Mouse (Mus musculus): Measurements from ENCODE around the gene Zbtb7a.

GRCm38 (mm10) chr10:81089216-81089615, 45.8 kb upstream of the Zbtb7a start:
- TF ChIP-seq CTCF (IDR thresholded peaks at IDR 0.05; ENCODE audit: low read depth, low read length) = no peak
- no peak for TF ChIP-seq POLR2AphosphoS5 (IDR thresholded peaks at IDR 0.05; ENCODE audit: insufficient replicate concordance, low read depth, low read length)

Measured in G1E (cell line).